Mouse (Mus musculus): ENCODE data around the gene Col6a6. TPM values are rescaled to one million over a fixed set of nuclear protein-coding genes. Genes with fewer than 3 reads are reported as not detected.

Gene Col6a6
- polyA plus RNA-seq, 1 experiment from 2014 or later, result 0.14 TPM

GRCm38 (mm10) chr9:105762274-105762673 lies 65.7 kb downstream of the Col6a6 start:
- Histone ChIP-seq H3K36me3 (replicated peaks; ENCODE audit: control insufficient read depth, insufficient read depth, low read depth, low read length) (no peaks in the 10 kb centered on the region), H3K27me3 (ENCODE audit: control insufficient read depth, insufficient read depth, low read length) (no peaks in the 10 kb centered on the region), H3K9ac (replicated peaks; ENCODE audit: low read length) (no peak overlapping the region), H3K4me1 (ENCODE audit: control insufficient read depth, insufficient read depth, low read length) (no peaks in the 10 kb centered on the region), H3K4me2 (ENCODE audit: low read depth, low read length) (no peak overlapping the region), H3K27ac (replicated peaks; ENCODE audit: low read depth, low read length) (no peak overlapping the region), H3K4me3 (ENCODE audit: low read depth, low read length) (no peak overlapping the region), H3K9me3 (replicated peaks; ENCODE audit: control insufficient read depth, low read length) (no peaks in the 10 kb centered on the region)
- WGBS, result 90% methylated on average over 7 of the region's 7 CpGs
- ATAC-seq (replicated peaks; ENCODE audit: insufficient number of reproducible peaks, low FRiP score, low TSS enrichment, low read depth) (no peak), DNase-seq (ENCODE audit: low spot score) (no peak)

- H3K9ac ChIP-seq (replicated peaks; ENCODE audit: low read length), result no peak overlapping the region
- no peak overlapping the region for H3K27ac ChIP-seq (replicated peaks; ENCODE audit: low read depth, low read length)
- H3K36me3 ChIP-seq (replicated peaks; ENCODE audit: control insufficient read depth, insufficient read depth, low read depth, low read length), result no peaks in the 10 kb centered on the region
- H3K9me3 ChIP-seq (replicated peaks; ENCODE audit: control insufficient read depth, low read length), result no peaks in the 10 kb centered on the region
- DNase-seq (ENCODE audit: low spot score), result no peak
- 81% methylated on average over 5 of the region's 5 CpGs for WGBS
- no peak overlapping the region for H3K4me2 ChIP-seq (ENCODE audit: low read depth, low read length)
- no peaks in the 10 kb centered on the region for H3K4me1 ChIP-seq (ENCODE audit: control insufficient read depth, insufficient read depth, low read length)
- no peaks in the 10 kb centered on the region for H3K27me3 ChIP-seq (ENCODE audit: control insufficient read depth, insufficient read depth, low read length)
- ATAC-seq (replicated peaks; ENCODE audit: insufficient number of reproducible peaks, low FRiP score, low TSS enrichment, low read depth), result no peak
- no peak overlapping the region for H3K4me3 ChIP-seq (ENCODE audit: low read depth, low read length)
Observed at GRCm38 (mm10) chr9:105758861-105759260, 69.1 kb downstream of the Col6a6 start.

- H3K4me1 ChIP-seq (ENCODE audit: control insufficient read depth, insufficient read depth, low read length), result no peaks in the 10 kb centered on the region
- H3K4me3 ChIP-seq (ENCODE audit: low read depth, low read length), result no peak overlapping the region
- H3K27me3 ChIP-seq (ENCODE audit: control insufficient read depth, insufficient read depth, low read length), result no peaks in the 10 kb centered on the region
- H3K4me2 ChIP-seq (ENCODE audit: low read depth, low read length), result no peak overlapping the region
- WGBS, result 70% methylated on average over 14 of the region's 14 CpGs
- no peak overlapping the region for H3K9ac ChIP-seq (replicated peaks; ENCODE audit: low read length)
- H3K27ac ChIP-seq (replicated peaks; ENCODE audit: low read depth, low read length), result no peak overlapping the region
- ATAC-seq (replicated peaks; ENCODE audit: insufficient number of reproducible peaks, low FRiP score, low TSS enrichment, low read depth), result no peak
- H3K9me3 ChIP-seq (replicated peaks; ENCODE audit: control insufficient read depth, low read length), result no peaks in the 10 kb centered on the region
- no peak for DNase-seq (ENCODE audit: low spot score)
- no peaks in the 10 kb centered on the region for H3K36me3 ChIP-seq (replicated peaks; ENCODE audit: control insufficient read depth, insufficient read depth, low read depth, low read length)
Observed at GRCm38 (mm10) chr9:105758173-105758765, 69.7 kb downstream of the Col6a6 start.

- H3K36me3 ChIP-seq (replicated peaks; ENCODE audit: control insufficient read depth, insufficient read depth, low read depth, low read length), result no peaks in the 10 kb centered on the region
- WGBS, result 52% methylated on average over 1 of the region's 1 CpGs
- no peaks in the 10 kb centered on the region for H3K4me1 ChIP-seq (ENCODE audit: control insufficient read depth, insufficient read depth, low read length)
- no peak overlapping the region for H3K4me2 ChIP-seq (ENCODE audit: low read depth, low read length)
- H3K9ac ChIP-seq (replicated peaks; ENCODE audit: low read length), result no peak overlapping the region
- no peaks in the 10 kb centered on the region for H3K27me3 ChIP-seq (ENCODE audit: control insufficient read depth, insufficient read depth, low read length)
- H3K4me3 ChIP-seq (ENCODE audit: low read depth, low read length), result no peak overlapping the region
- no peak overlapping the region for H3K27ac ChIP-seq (replicated peaks; ENCODE audit: low read depth, low read length)
- DNase-seq (ENCODE audit: low spot score) (no peak), ATAC-seq (replicated peaks; ENCODE audit: insufficient number of reproducible peaks, low FRiP score, low TSS enrichment, low read depth) (no peak)
- no peaks in the 10 kb centered on the region for H3K9me3 ChIP-seq (replicated peaks; ENCODE audit: control insufficient read depth, low read length)
Observed at GRCm38 (mm10) chr9:105754256-105754655, 73.7 kb downstream of the Col6a6 start.

- Histone ChIP-seq H3K27ac (replicated peaks; ENCODE audit: low read depth, low read length) (no peak overlapping the region), H3K4me3 (ENCODE audit: low read depth, low read length) (no peak overlapping the region), H3K9me3 (replicated peaks; ENCODE audit: control insufficient read depth, low read length) (no peaks in the 10 kb centered on the region), H3K27me3 (ENCODE audit: control insufficient read depth, insufficient read depth, low read length) (no peaks in the 10 kb centered on the region), H3K4me1 (ENCODE audit: control insufficient read depth, insufficient read depth, low read length) (no peaks in the 10 kb centered on the region), H3K9ac (replicated peaks; ENCODE audit: low read length) (no peak overlapping the region), H3K36me3 (replicated peaks; ENCODE audit: control insufficient read depth, insufficient read depth, low read depth, low read length) (no peaks in the 10 kb centered on the region), H3K4me2 (ENCODE audit: low read depth, low read length) (no peak overlapping the region)
- no peak for ATAC-seq (replicated peaks; ENCODE audit: insufficient number of reproducible peaks, low FRiP score, low TSS enrichment, low read depth)
- 82% methylated on average over 3 of the region's 3 CpGs for WGBS
- DNase-seq (ENCODE audit: low spot score), result no peak
Observed at GRCm38 (mm10) chr9:105745861-105746260, 82.1 kb downstream of the Col6a6 start.

- Histone ChIP-seq H3K9me3 (replicated peaks; ENCODE audit: control insufficient read depth, low read length) (no peaks in the 10 kb centered on the region), H3K36me3 (replicated peaks; ENCODE audit: control insufficient read depth, insufficient read depth, low read depth, low read length) (no peaks in the 10 kb centered on the region), H3K4me3 (ENCODE audit: low read depth, low read length) (no peak overlapping the region), H3K4me1 (ENCODE audit: control insufficient read depth, insufficient read depth, low read length) (no peaks in the 10 kb centered on the region), H3K9ac (replicated peaks; ENCODE audit: low read length) (no peak overlapping the region), H3K4me2 (ENCODE audit: low read depth, low read length) (no peak overlapping the region), H3K27me3 (ENCODE audit: control insufficient read depth, insufficient read depth, low read length) (no peaks in the 10 kb centered on the region), H3K27ac (replicated peaks; ENCODE audit: low read depth, low read length) (no peak overlapping the region)
- ATAC-seq (replicated peaks; ENCODE audit: insufficient number of reproducible peaks, low FRiP score, low TSS enrichment, low read depth) (no peak), DNase-seq (ENCODE audit: low spot score) (no peak)
- 86% methylated on average over 2 of the region's 2 CpGs for WGBS
Observed at GRCm38 (mm10) chr9:105740413-105740812, 87.5 kb downstream of the Col6a6 start.

- ATAC-seq (replicated peaks; ENCODE audit: insufficient number of reproducible peaks, low FRiP score, low TSS enrichment, low read depth) (no peak), DNase-seq (ENCODE audit: low spot score) (no peak)
- H3K9ac ChIP-seq (replicated peaks; ENCODE audit: low read length), result no peak overlapping the region
- no peak overlapping the region for H3K27ac ChIP-seq (replicated peaks; ENCODE audit: low read depth, low read length)
- H3K4me2 ChIP-seq (ENCODE audit: low read depth, low read length), result no peak overlapping the region
- no peaks in the 10 kb centered on the region for H3K27me3 ChIP-seq (ENCODE audit: control insufficient read depth, insufficient read depth, low read length)
- H3K4me3 ChIP-seq (ENCODE audit: low read depth, low read length), result no peak overlapping the region
- WGBS, result 83% methylated on average over 9 of the region's 9 CpGs
- no peaks in the 10 kb centered on the region for H3K9me3 ChIP-seq (replicated peaks; ENCODE audit: control insufficient read depth, low read length)
- no peaks in the 10 kb centered on the region for H3K36me3 ChIP-seq (replicated peaks; ENCODE audit: control insufficient read depth, insufficient read depth, low read depth, low read length)
- H3K4me1 ChIP-seq (ENCODE audit: control insufficient read depth, insufficient read depth, low read length), result no peaks in the 10 kb centered on the region
Observed at GRCm38 (mm10) chr9:105739446-105739845, 88.5 kb downstream of the Col6a6 start.

GRCm38 (mm10) chr9:105737448-105737847 lies 90.5 kb downstream of the Col6a6 start:
- Histone ChIP-seq H3K9me3 (replicated peaks; ENCODE audit: control insufficient read depth, low read length) (no peaks in the 10 kb centered on the region), H3K27ac (replicated peaks; ENCODE audit: low read depth, low read length) (no peak overlapping the region), H3K4me3 (ENCODE audit: low read depth, low read length) (no peak overlapping the region), H3K4me1 (ENCODE audit: control insufficient read depth, insufficient read depth, low read length) (no peaks in the 10 kb centered on the region), H3K36me3 (replicated peaks; ENCODE audit: control insufficient read depth, insufficient read depth, low read depth, low read length) (no peaks in the 10 kb centered on the region), H3K9ac (replicated peaks; ENCODE audit: low read length) (no peak overlapping the region), H3K27me3 (ENCODE audit: control insufficient read depth, insufficient read depth, low read length) (no peaks in the 10 kb centered on the region), H3K4me2 (ENCODE audit: low read depth, low read length) (no peak overlapping the region)
- ATAC-seq (replicated peaks; ENCODE audit: insufficient number of reproducible peaks, low FRiP score, low TSS enrichment, low read depth) (no peak), DNase-seq (ENCODE audit: low spot score) (peak; percentile 31)
- 49% methylated on average over 8 of the region's 8 CpGs for WGBS

All from embryonic facial prominence, embryonic 11.5 days (tissue).